9 mouse cellular contexts compared by ENCODE assay signal in genomic region chr12:102689773-102690563, GRCm38 (mm10). TPM values are rescaled to one million over a fixed set of nuclear protein-coding genes. Genes with fewer than 3 reads are reported as not detected.
DNase-seq lines count a peak whose midpoint lies in the region.
"Had no signal": no experiment of that assay in that cellular context is flagged by ENCODE, and none has a peak within 500 bp of the region (broad histone marks: within the 10 kb centered on the region; RNA-seq: fewer than 3 reads in every experiment).

No protein-coding gene starts in this region.

- DNase-seq in lung, postnatal 4 days: peak; percentile 54 to 60
- no peak for DNase-seq in lung, postnatal 14 days
- DNase-seq in ES-CJ7 (ENCODE audit: low read depth, low spot score): peak; percentile 31
- peak; percentile 88 for DNase-seq in induced T-regulatory cell, adult 2 months (ENCODE audit: low read depth)
- DNase-seq in spleen, postnatal 36 days (ENCODE audit: low spot score in 2 of 2): peak; percentile 72 to 77
- no peak for DNase-seq in gastrocnemius, adult 8-10 months (ENCODE audit: low spot score in 2 of 2)
- DNase-seq in neural tube, embryonic 10.5 days (ENCODE audit: extremely low spot score, low spot score): no peak
- no peak for DNase-seq in frontal cortex, adult 2 months (ENCODE audit: extremely low spot score in 1 of 2, low spot score in 1 of 2)
- DNase-seq: right cerebral cortex, adult 18-20 months had no signal

RNA-seq across cellular contexts. Expression of gene Itpk1, which starts 14.8 kb away (rescaled TPM):
- total RNA-seq in gastrocnemius, adult 8-10 months (2022): 10 to 100 TPM in 1 of 4 experiments, 1 to 10 TPM in 3; 5.7 to 10.4 (median 8.2) TPM
- 45.0 and 46.4 TPM in 2 replicates for polyA plus RNA-seq in frontal cortex, adult 2 months (2012; rRNA removed)

RNA-seq across cellular contexts. Expression of gene Moap1, which starts 53.5 kb away (rescaled TPM):
- 1 to 10 TPM; 3.8 to 4.7 (median 4.2) TPM for total RNA-seq in gastrocnemius, adult 8-10 months (2022)
- 8.4 and 12.4 TPM in 2 replicates for polyA plus RNA-seq in frontal cortex, adult 2 months (2012; rRNA removed)

RNA-seq across cellular contexts. Expression of gene Tmem251, which starts 53.6 kb away (rescaled TPM):
- total RNA-seq in gastrocnemius, adult 8-10 months (2022): 1 to 10 TPM; 2.3 to 4.2 (median 2.5) TPM
- 3.9 and 4.4 TPM in 2 replicates for polyA plus RNA-seq in frontal cortex, adult 2 months (2012; rRNA removed)

Comparison
In these comparisons a context has a peak if more than half of its experiments do, and no peak if none do; other contexts are left out.
1. DNase-seq: peak in lung, postnatal 4 days (2 of 2), ES-CJ7 (single experiment), induced T-regulatory cell, adult 2 months (single experiment) and spleen, postnatal 36 days (2 of 2); none in lung, postnatal 14 days (single experiment), gastrocnemius, adult 8-10 months (0 of 2), neural tube, embryonic 10.5 days (single experiment) and frontal cortex, adult 2 months (0 of 2).